Mouse (Mus musculus) retina, embryonic 14.5 days (tissue): ENCODE measurements at regions not wholly inside any gene's neighbourhood (a gene's known extent, or its start where the extent isn't known, plus 50 kb on each side); places are given as distances from the start of the nearest gene placed in this dataset.

ENCODE experiments used
- DNase-seq: peaks from one replicate; pipeline ENCODE4 v3.0.0-alpha.2; 2015; ENCODE audit warnings: low spot score

DNA sequence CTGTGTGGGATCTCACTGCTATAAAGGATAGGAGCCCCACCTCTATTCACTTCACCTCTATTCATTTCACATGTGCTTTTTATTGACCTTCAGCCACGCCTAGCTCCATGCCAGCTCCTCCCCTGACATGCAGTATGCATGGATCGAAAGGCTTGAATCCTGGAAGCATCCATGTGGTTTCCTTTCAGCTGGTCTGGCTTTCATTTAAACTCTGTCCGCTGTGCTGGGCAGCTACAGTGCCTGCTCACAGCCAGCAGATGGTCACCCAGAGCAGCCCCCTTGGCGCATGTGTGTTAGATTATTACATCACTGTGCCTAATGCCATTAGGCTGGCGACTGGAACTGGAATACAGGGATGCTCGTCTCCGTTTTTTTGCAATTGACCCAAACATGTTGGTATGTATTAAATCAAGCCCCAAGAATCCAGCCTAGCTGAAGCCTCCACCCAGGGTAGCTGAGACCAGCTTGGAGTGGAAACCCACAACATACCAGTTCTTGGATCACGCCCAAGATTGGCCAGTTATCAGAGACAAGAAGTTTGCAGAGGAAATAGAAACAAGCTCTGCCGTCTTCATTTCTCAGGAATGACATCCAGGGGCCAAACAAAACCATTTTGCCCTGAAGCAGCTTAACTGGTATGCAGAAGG, 113.2 kb downstream of the Inhbb start:
- no peak for DNase-seq

DNA sequence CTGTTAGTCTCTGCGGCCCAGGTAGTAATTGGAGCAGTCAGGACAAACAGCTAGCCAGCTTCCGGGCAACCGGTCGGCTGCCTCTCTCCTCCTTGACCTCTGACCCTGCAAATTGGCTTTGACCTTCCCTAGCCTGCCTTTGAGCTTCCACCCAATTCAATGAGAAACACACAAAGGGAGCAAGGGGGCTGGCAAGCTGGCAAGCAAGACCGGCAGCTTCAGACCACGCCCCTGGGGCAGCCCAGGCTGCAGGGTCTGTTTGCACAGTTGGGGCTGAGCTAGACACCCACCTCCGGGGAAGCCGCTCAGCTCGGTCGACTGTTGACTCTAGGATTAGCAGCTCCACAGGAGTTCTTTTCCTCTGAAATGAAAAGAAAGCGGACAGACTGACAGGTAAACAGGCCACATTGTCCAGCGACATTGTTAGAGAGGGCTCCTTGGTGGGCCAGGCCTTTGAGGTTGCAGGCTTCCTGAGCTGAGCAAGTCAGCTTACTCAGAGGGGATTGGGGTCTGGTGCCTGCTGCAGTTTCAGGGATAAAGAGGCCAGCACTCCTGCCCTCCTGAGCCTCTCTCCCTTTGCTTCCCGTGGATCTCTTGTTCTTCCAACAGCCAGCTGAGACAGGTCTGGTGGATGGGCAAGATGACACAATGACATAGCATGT, 116.6 kb downstream of the Inhbb start:
- peak; percentile 42 for DNase-seq

DNA sequence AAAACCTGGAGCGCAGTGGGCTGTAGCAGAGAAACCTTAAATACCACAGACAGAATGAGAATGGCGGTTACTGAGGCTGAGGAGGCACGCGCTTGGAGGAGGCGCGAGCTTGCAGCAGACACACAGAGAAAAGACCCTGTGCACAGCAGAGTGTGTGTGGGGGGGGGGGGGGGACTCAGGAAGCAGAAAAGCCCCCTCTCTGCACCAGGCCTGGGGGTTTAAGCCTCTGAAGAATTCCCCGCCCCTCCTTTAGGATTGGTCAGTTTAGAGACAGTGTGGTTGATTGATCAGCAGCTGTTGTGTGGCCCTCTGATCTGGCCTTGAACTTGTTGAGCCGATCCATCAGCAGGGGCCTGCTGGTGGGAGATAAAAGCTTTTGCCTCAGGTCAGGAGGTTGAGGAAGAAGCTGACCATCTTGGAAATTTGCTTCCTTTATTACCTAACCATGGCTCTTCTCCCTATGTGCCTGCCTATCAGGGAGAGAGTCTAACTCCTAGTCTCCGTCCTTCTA, 117.5 kb downstream of the Inhbb start:
- peak; percentile 23 for DNase-seq

DNA sequence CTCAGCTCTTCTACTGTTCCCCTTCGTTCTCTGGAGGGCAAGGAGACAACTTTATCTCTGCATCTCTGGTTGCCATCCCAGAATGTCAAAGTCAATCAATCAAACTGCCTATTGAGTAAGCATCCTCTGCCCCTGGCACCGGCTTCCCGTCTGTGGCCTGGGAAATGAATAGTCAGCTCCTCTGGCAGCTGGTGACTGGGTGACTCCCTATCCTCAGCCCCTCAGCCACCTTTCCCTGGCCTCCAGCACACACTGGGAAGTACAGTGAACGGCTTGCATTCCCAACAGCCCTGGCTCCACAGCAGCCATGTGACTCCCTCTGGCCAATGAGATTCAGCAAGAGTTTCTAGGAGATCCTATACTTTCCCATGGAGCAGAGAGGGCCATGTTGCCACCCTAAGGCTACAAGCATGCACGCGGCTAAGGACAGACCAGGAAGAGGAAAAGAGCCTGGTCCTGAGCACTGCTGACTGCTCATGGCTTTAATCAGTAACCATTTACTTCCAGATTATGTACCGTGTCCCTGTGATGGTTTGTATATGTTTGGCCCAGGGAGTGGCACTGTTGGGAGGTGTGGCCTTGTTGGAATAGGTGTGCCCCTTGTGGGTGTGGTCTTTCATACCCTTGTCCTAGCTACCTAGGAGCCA, 119.6 kb downstream of the Inhbb start:
- DNase-seq: peak; percentile 48

DNA sequence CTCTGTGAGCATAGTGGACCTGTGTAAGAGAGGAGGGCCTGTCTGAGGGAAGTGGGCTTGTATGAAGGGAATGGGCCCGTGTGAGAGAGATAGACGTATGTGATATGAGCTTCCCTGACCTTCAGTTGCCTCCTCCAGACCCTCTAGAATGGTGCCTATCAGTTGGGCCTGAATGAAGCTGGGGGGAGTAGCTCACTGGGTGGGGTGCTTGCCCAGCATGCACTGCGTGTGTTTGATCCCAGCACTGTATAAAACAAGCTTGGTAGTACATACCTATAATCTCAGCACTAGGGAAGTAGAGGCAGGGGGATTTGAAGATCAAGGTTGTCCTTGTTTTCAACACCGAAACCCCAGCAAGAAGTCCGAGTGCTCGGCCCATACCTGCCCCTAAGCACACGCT, 120.1 kb downstream of the Inhbb start:
- DNase-seq: no peak

DNA sequence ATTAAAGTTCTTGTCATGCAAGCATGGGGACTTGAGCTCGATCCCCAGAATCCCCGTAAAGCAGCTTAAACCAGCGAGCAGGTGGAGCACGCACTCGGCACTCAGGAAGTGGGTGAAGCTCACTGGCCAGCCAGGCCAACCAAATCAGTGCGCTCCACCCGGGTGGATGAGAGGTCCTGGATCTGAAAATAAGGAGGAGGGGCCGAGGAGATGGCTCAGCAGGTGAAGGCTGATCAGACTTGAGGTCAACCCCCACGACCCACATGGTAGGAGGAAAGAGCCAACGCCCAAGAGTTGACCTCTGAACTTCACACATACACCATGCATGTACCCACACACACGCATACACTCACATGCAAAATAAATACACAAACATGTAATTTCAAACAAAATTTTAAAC, 120.8 kb downstream of the Inhbb start:
- no peak for DNase-seq

DNA sequence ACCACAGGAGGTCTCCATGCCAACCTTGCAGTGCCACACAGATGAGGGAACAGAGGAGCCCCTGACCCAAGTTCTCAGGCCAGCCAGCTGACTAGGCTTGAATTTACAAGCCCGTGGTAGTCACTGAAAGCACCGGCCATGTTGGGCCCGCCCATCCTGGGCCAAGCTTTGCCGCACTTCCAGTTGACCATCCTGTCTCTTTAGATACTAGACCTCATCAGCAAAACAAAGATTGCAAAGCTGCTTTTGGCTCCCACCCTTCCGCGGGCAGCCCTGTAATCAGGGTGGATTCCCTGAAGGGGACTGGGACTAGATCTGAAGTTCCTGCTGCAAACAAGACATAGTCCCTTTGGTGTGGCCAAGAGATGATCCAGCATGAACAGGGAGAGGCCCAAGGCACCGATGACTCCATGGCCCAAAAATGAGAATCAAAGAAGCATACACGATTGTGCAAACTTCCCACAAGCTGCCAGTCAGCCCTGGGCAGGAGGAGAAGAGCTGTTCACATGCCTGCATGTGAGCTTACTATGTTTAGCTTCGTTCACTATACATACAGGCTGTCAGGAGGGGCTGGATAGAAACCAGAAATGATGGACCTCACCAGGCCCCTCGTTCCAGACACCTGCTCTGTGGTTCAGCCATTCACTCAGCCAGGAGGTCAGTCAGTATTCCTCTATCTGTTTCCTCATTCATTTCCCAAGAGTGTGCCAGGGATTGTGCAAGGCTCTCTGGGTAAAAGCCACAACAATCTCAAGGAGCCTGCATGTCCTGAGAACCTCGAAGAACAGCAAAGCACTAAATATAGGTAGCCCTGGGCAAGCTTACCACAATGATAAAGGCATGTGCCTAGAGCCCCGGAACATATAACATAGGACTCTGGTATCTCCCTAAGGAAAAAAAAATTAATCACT, 122.0 kb downstream of the Inhbb start:
- no peak for DNase-seq

DNA sequence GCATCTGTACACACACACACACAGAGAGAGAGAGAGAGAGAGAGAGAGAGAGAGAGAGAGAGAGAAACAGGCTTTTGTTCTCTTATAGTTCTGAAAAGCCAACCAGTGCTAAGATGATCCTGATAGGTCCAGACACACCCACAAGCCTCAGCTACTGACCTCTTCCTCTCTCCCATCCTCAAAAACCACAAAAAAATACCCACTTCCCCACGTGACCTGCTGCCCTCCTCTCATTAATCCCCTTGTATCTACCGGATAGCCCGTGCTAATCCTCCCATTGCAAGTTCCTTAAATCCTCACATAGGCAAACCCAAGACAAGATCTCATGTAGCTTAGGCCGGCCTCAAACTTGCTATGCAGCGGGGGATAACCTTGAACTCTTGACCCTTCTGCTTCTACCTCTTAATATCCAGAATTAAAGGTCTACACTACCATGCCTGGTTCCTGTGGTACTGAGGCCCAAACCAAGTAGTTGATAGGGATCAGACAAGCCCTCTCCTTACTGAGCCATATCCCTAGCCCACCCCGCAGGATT, 123.3 kb downstream of the Inhbb start:
- no peak for DNase-seq

DNA sequence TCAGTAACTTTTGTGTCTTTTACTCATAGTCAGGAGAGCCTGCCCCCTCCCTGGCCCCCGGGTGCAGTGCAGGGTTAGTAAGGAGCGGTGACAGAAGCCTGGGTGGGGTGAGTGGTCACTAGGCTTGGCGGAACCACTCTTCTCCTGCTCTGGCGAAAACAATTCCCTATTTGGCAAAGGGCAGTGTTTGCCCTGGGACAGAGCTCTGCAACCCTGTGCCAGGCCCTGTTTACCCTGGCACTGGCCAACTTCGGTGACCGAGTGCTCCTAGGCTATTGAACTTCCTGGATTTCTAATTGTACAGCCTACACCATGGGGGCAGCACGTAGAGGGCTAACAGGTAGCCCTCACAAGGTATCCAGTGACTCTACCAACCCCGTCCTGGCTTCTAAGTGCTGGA, 126.9 kb downstream of the Inhbb start:
- no peak for DNase-seq

DNA sequence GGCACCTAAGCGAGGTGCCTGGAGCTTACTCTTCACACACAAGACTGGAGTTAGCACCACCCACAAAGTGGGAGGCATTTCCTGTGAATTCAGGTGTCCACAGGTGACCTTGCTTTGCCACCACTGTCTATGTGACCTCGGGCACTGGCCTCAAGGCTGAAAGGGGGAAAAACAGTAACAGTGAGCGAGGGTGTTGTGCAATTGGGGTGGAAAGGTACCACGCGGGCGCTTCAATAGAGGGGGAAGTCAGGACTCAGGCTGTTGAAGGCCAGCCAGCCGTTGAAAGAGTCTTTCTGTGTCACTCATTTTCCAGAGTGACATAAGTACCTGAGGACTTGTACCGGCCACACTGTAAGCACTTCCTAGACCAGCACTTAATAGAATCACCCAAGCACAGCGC, 128.2 kb downstream of the Inhbb start:
- DNase-seq: no peak

DNA sequence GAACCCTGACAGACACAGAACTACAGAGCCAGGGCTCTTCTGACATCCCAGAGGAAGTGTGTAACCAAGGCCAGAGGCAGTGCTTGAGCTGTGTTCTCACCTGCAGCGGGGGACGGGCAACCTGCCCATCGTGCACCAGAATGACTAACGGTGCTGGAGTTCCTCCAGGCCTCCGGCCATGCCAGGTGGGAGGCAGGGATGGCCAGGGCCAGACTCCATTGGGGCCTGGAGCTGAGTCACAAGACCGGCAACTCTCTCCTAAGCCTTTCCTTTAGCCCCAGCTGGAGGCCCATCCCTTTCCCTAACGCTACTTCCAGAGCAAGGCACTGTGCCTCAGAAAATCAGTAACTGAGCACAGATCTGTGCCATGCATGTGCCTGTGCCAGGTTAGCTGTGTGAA, 129.8 kb downstream of the Inhbb start:
- DNase-seq: no peak

DNA sequence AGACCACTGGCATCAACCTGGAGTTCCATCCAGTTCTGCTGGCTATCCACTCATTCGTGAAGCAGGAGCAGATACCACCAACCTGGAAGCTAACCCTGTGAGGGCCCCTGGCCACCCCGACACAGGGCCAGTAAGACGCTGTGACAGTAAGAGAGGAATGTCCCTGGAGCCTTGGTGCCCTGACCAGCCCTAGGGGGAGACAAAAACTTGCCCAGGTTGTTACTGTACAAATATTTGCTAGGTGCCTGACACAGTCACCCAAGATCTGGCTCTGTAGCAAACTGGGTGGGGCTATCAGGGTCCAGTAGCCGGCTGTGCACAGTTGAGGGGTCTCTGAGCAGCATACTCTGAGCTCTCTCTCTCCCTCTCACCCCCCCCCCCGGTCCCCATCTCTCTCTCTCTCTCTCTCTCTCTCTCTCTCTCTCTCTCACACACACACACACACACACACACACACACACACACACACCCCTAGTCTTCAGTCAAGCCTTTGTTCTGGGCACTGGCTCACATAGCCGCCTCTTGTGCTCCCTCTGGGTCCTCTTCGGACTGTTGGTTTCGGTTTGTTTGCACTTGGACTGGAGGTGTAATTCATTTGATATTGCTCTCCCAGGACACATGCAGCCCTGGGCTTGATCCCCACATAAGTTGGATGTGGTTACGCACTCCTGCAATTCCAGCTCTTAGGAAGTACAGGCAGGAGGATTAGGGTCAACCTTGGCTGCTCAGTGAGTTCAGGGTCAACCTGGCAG, 131.7 kb downstream of the Inhbb start:
- DNase-seq: no peak

DNA sequence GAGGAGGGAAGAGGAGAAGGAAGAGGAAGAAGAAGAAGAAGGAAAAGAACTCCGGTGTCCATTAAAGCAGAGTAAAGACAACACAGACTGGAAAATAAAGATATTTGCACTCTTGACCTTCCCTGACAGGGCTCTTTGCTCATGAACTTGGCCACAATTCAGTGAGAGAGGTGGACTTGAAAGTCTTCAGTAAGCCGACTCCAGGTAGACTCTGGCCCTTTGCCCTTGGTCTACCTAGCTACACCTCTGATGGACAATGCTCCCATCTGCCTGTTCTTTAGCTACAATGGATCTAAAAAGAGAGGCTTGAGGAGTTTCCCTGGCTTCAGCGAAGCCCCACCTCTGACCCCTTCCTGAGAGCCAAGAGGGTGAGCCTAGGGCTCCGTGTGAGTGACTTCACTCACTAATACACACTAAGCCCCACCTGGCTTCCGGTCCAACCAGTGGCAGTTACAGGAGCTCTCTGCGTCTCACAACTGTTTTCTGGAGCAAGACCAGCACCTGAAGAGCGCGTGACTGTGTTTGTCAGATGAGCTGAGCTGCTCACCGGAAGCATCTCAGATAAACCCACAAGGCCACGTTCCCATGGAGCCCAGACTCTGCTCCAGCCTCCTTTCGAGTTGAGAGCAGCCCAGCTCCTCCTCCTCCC, 132.4 kb downstream of the Inhbb start:
- no peak for DNase-seq

DNA sequence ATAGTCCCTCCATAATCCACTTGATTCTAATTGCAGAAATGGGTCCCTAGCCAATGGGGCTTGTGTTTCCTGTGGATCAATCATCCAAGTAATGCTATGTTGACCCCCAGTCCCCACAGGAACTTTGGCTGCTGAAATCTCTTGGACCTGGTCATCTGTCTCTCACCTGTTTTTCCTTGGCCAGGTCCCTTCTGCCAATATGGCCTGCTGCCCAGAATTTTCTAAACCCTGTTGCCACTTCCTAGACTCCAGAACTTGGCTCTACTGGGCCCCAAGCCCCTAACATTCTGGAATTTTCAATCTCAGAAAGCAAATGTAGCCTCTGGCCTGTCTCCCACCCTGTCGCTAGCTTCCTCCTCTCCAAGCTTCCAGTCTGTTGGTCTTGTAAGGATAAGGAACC, 139.6 kb downstream of the Inhbb start:
- no peak for DNase-seq

DNA sequence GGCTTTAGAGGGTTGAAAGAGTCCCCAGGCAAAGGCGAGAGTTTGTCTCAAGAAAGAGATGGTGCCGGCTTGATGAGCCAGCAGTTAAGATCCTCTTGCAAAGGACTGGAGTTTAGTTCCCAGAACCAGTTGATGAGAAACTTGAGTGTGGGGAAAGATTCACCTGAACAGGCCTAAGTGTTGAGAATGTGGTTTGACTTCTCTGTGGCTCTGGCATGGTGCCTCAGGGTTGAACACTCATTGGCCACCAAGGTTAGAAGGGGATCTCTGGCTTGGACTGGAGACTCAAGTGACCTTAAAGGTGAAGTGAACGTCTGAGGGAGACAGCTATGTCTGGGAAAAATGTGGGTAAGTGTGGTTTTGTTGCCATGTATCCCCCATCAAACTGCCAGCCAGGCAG, 142.8 kb downstream of the Inhbb start:
- DNase-seq: no peak

DNA sequence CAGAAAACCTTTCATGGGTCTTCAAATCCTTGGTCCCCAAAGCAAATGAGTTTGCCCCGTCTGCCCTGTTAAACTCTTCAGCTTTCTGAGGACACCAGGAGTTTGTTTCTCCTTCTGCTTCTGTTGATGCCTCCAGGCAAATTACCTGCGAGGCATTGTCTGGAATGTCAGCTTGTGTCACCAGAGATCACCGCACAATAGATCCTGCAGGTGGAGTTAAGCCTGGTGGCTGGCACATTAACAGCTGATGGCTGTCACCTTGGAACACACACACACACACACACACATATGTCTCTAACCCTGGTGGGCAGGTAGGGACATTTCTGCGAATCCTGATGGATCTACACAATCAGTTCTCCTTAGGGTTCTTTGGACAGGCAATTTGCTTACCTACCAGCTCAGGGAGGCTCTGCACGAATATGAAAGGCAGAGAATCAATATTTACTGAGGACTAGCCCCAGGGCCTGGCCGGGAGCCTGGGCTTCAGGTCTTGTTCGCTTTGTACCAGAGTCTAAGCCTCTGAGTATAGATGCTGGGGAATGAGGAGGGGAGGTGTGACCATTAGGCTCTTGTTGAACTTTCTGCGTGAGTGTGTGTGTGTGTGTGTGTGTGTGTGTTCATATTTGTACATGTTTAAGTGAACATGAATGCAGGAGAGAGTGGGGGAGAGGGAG, 143.4 kb downstream of the Inhbb start:
- no peak for DNase-seq

DNA sequence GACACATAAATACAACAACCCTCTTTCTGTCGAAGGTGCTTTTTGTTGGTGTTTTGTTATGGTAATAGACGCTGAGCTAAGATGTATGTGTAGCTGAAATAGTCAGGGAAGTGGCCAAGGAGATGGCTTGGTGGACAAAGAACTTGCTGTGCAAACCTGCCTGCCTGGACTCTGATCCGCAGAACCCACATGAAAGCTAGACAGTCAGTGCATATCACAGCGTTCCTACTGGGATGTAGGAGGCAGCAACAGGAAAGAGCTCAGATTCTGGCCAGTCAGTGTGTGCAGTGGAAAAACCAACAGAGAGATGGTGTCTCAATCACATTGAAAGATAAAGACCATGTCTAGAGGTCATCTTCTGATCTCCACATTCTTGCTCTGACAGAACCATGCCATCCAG, 144.1 kb downstream of the Inhbb start:
- DNase-seq: no peak

DNA sequence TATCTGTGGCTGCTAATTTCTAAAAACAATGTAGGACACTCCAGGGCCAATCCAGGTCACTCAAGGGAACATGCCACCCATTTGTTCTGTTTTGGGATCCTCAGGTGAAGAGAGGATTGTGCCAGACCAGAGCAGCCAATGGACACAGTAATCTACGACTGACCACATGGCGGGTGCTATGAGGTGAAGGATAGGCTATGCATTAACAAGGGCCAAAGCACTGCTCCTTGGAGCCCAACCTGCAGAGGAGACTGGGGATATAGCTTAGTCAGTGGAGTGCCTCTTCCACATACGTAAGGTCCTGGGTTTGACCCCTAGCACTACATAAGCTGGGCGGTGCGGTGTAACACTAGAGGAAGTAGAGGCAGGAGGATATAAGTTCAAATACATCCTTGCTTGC, 156.0 kb downstream of the Inhbb start:
- DNase-seq: no peak

DNA sequence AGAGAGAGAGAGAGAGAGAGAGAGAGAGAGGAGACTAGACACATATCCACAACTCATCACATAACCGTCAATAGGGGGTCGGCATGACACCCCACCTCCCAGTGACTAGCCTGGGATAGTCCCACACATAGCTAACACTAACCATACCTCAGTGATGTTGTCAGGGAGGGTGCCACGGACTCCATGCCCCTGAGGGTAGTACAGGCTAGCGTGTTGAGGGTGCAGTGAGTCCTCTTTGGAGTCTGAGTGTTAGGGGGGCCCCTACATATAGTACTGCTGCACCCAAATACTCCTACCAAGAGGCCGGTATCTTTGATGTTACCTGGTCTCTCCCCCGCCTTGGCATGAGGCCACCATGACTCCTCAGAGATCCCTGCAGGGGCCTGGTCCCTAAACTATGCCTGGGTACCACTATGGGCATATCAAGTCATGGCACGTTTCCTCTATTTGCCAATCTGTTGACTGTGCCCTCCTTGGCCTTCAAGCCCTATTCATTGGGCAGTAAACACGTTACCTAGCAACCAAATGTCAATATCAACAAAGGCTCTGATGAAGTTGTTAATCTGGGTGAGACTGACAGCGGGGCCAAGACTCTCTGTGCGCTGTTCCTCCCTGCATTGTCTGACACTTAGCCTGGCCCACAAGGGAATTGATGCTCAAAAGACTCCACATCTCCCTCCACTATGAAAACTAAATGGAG, 156.7 kb downstream of the Inhbb start:
- DNase-seq: peak; percentile 20

DNA sequence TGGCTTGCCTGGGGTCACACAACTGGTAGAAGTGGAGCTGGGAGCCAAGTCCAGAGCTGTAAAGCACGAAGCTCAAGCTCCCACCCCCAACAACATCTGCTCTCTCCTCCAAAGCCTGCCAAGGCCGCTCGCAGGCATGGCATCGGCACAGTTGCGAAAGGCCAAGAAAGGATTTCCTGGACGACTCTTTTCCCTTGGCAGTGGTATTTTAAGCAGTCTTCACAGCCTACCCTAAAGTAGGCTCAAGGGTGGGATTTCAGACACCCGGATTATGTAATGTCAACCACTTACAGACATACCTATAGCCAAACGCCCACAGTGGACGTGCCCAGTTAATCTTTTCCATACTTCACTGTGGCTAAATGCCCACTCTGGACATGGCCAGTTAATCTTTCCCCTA, 162.6 kb downstream of the Inhbb start:
- no peak for DNase-seq
